Mouse (Mus musculus): Measurements from ENCODE around the gene Mtmr11.

Mtmr11 gene

GRCm38 (mm10) chr3:96161869-96162840 lies at the start of gene Mtmr11:
Gene Mtmr11, plus strand, starts transcription at chr3:96162004.
- in situ Hi-C loops (cut with MseI, MboI): no loop called here

GRCm38 (mm10) chr3:96113251-96113650 lies 48.6 kb upstream of the Mtmr11 start:
- in situ Hi-C loops (cut with MseI, MboI): no loop called here

- in situ Hi-C loops (cut with MseI, MboI): no loop called here
Observed at GRCm38 (mm10) chr3:96118142-96118541, 43.7 kb upstream of the Mtmr11 start.

GRCm38 (mm10) chr3:96118702-96119101 lies 43.1 kb upstream of the Mtmr11 start:
- in situ Hi-C loops (cut with MseI, MboI): no loop called here

GRCm38 (mm10) chr3:96124235-96124634 lies 37.6 kb upstream of the Mtmr11 start:
- in situ Hi-C loops (cut with MseI, MboI): no loop called here

GRCm38 (mm10) chr3:96128128-96128527 lies 33.7 kb upstream of the Mtmr11 start:
- in situ Hi-C loops (cut with MseI, MboI): no loop called here

- in situ Hi-C loops (cut with MseI, MboI): no loop called here
Observed at GRCm38 (mm10) chr3:96132478-96132877, 29.3 kb upstream of the Mtmr11 start.

- in situ Hi-C loops (cut with MseI, MboI): no loop called here
Observed at GRCm38 (mm10) chr3:96133327-96133905, 28.4 kb upstream of the Mtmr11 start.

- in situ Hi-C loops (cut with MseI, MboI): no loop called here
Observed at GRCm38 (mm10) chr3:96135011-96135410, 26.8 kb upstream of the Mtmr11 start.

- in situ Hi-C loops (cut with MseI, MboI): loop anchor here (5.0 kb wide), 2 partner anchors 61 to 66 kb away; no protein-coding TSS in a partner anchor
Observed at GRCm38 (mm10) chr3:96147950-96148349, 13.9 kb upstream of the Mtmr11 start.

- in situ Hi-C loops (cut with MseI, MboI): no loop called here
Observed at GRCm38 (mm10) chr3:96151836-96152235, 10.0 kb upstream of the Mtmr11 start.

GRCm38 (mm10) chr3:96152611-96153010 lies 9.2 kb upstream of the Mtmr11 start:
- in situ Hi-C loops (cut with MseI, MboI): no loop called here

- in situ Hi-C loops (cut with MseI, MboI): no loop called here
Observed at GRCm38 (mm10) chr3:96155501-96155900, 6.3 kb upstream of the Mtmr11 start.

- in situ Hi-C loops (cut with MseI, MboI): no loop called here
Observed at GRCm38 (mm10) chr3:96159820-96160219, 2.0 kb upstream of the Mtmr11 start.

GRCm38 (mm10) chr3:96160222-96160802 lies 1.5 kb upstream of the Mtmr11 start:
- in situ Hi-C loops (cut with MseI, MboI): no loop called here

GRCm38 (mm10) chr3:96160803-96161516 lies 844 bp upstream of the Mtmr11 start:
- in situ Hi-C loops (cut with MseI, MboI): no loop called here

GRCm38 (mm10) chr3:96163040-96163439 lies 1.2 kb downstream of the Mtmr11 start:
- in situ Hi-C loops (cut with MseI, MboI): no loop called here

GRCm38 (mm10) chr3:96168466-96169158 lies 6.8 kb downstream of the Mtmr11 start:
- in situ Hi-C loops (cut with MseI, MboI): no loop called here

- in situ Hi-C loops (cut with MseI, MboI): no loop called here
Observed at GRCm38 (mm10) chr3:96170276-96170675, 8.5 kb downstream of the Mtmr11 start.

GRCm38 (mm10) chr3:96170976-96171545 lies 9.3 kb downstream of the Mtmr11 start:
- in situ Hi-C loops (cut with MseI, MboI): no loop called here
